Mouse (Mus musculus): ENCODE results near the gene Srrm3.

The Srrm3 gene

GRCm38 (mm10) chr5:135824517-135824916, 17.8 kb downstream of the Srrm3 start:
- DNase-seq, result no peak

- DNase-seq, result no peak
These were observed 19.5 kb downstream of the Srrm3 start for GRCm38 (mm10) chr5:135826225-135826624.

- DNase-seq, result no peak
These were observed 22.7 kb downstream of the Srrm3 start for GRCm38 (mm10) chr5:135829381-135829780.

GRCm38 (mm10) chr5:135832729-135833128, 26.0 kb downstream of the Srrm3 start:
- DNase-seq, result no peak

GRCm38 (mm10) chr5:135834769-135835491, 28.2 kb downstream of the Srrm3 start:
- peak; percentile 85 to 89 for DNase-seq

GRCm38 (mm10) chr5:135835492-135835858, 28.8 kb downstream of the Srrm3 start:
- no peak for DNase-seq

GRCm38 (mm10) chr5:135835981-135836380, 29.3 kb downstream of the Srrm3 start:
- peak in 1 of 2 experiments; percentile 39 for DNase-seq

- no peak for DNase-seq
These were observed 35.0 kb downstream of the Srrm3 start for GRCm38 (mm10) chr5:135841651-135842050.

GRCm38 (mm10) chr5:135843418-135843817, 36.7 kb downstream of the Srrm3 start:
- DNase-seq, result peak; percentile 85 to 86

- no peak for DNase-seq
These were observed 39.1 kb downstream of the Srrm3 start for GRCm38 (mm10) chr5:135845676-135846320.

GRCm38 (mm10) chr5:135847460-135847859, 40.8 kb downstream of the Srrm3 start:
- no peak for DNase-seq

- DNase-seq, result no peak
These were observed 41.2 kb downstream of the Srrm3 start for GRCm38 (mm10) chr5:135847881-135848280.

GRCm38 (mm10) chr5:135851024-135851423, 44.3 kb downstream of the Srrm3 start:
- peak; percentile 48 to 58 for DNase-seq

GRCm38 (mm10) chr5:135851481-135851880, 44.8 kb downstream of the Srrm3 start:
- DNase-seq, result no peak

GRCm38 (mm10) chr5:135852421-135852820, 45.7 kb downstream of the Srrm3 start:
- DNase-seq, result peak; percentile 45 to 46

GRCm38 (mm10) chr5:135853731-135854130, 47.0 kb downstream of the Srrm3 start:
- no peak for DNase-seq

GRCm38 (mm10) chr5:135855156-135855555, 48.5 kb downstream of the Srrm3 start:
- DNase-seq, result peak; percentile 87

GRCm38 (mm10) chr5:135866662-135867061, 60.0 kb downstream of the Srrm3 start:
- no peak for DNase-seq

- DNase-seq, result peak; percentile 55 to 68
These were observed 61.2 kb downstream of the Srrm3 start for GRCm38 (mm10) chr5:135867637-135868593.

GRCm38 (mm10) chr5:135868653-135869052, 62.0 kb downstream of the Srrm3 start:
- DNase-seq, result peak in 1 of 2 experiments; percentile 19

GRCm38 (mm10) chr5:135869661-135870423, 63.2 kb downstream of the Srrm3 start:
- DNase-seq, result no peak

- no peak for DNase-seq
These were observed 63.8 kb downstream of the Srrm3 start for GRCm38 (mm10) chr5:135870505-135870904.

All from kidney, postnatal 4 days (tissue).